Mouse (Mus musculus) hindbrain, postnatal 0 days (tissue): ENCODE data around the gene Alms1. TPM values are rescaled to one million over a fixed set of nuclear protein-coding genes. Genes with fewer than 3 reads are reported as not detected.

ENCODE experiments used
- ATAC-seq: fragments of 200-750 bp; cut with Nextera tagmentation; 2 replicates; pipeline ENCODE4 v1.8.0; 2017; ENCODE audit warnings: mild to moderate bottlenecking, moderate TSS enrichment, moderate library complexity
- DNase-seq: peaks from one replicate; pipeline ENCODE4 v3.0.0-alpha.2; 2015; ENCODE audit warnings: low spot score
- H3K27ac ChIP-seq: fragments of 300-500 bp; sonication (generic); 2 replicates; pipeline ENCODE4 v1.5.1; 2014; ENCODE audit warnings: mild to moderate bottlenecking
- H3K27me3 ChIP-seq: fragments of 300-500 bp; sonication (generic); 2 replicates; pipeline ENCODE4 v1.6.1; 2014; ENCODE audit warnings: low read length, mixed read lengths; ENCODE audit not compliant: insufficient read depth
- H3K36me3 ChIP-seq: fragments of 300-500 bp; sonication (generic); 2 replicates; pipeline ENCODE4 v1.6.1; 2014; ENCODE audit warnings: low read length, mixed read lengths; ENCODE audit not compliant: insufficient read depth
- H3K4me1 ChIP-seq: fragments of 300-500 bp; sonication (generic); 2 replicates; pipeline ENCODE4 v1.6.1; 2014; ENCODE audit warnings: antibody characterized with exemption, low read length, mixed read lengths; ENCODE audit not compliant: insufficient read depth
- H3K4me2 ChIP-seq: fragments of 300-500 bp; sonication (generic); 2 replicates; pipeline ENCODE4 v1.6.1; 2014; ENCODE audit warnings: low read depth, mild to moderate bottlenecking, low read length, moderate library complexity, mixed read lengths
- H3K4me3 ChIP-seq: fragments of 300-500 bp; sonication (generic); 2 replicates; pipeline ENCODE4 v1.5.1; 2014; ENCODE audit warnings: low read length
- H3K9ac ChIP-seq: fragments of 300-500 bp; sonication (generic); replicated peaks from 2 replicates; pipeline ENCODE4 v1.6.1; 2014; ENCODE audit warnings: mild to moderate bottlenecking, low read length, moderate library complexity, mixed read lengths
- H3K9me3 ChIP-seq: fragments of 300-500 bp; sonication (generic); 2 replicates; pipeline ENCODE4 v1.6.1; 2016; ENCODE audit warnings: low read length, mixed read lengths
- CTCF ChIP-seq: IDR thresholded peaks from 2 replicates; pipeline ENCODE4 v1.5.1; 2016; ENCODE audit warnings: antibody characterized with exemption, control low read depth, low read depth
- WGBS: fragments of 180-500 bp; shearing (Covaris S2); extraction: QIAGEN DNeasy Blood & Tissue Kit; methylation state at CpG from one replicate; pipeline ENCODE4 v1.1.7; 2014; 5-methylcytosine and 5-hydroxymethylcytosine counted together
- polyA plus RNA-seq: library from polyadenylated mRNA; unstranded; fragments of >200 nt; fragmentation: Nextera tagmentation; extraction: Ambion mirVana; gene quantifications from 2 replicates; pipeline ENCODE4 v1.2.1, GENCODE M21; 2015
- total RNA-seq: library from RNA; depleted of rRNA; stranded (reverse); fragments of >200 nt; gene quantifications from 2 replicates; pipeline ENCODE4 v1.2.3, GENCODE M21; 2014; rRNA removed

The Alms1 gene
- total RNA-seq: 12.8 and 15.5 TPM in 2 replicates
- 2.5 and 3.0 TPM in 2 replicates for polyA plus RNA-seq

GRCm38 (mm10) chr6:85587396-85588143 lies at the start of gene Alms1:
Gene Alms1, plus strand, starts transcription at chr6:85587531.
- DNase-seq (peak; percentile 98), ATAC-seq (peak; percentile 97)
- H3K36me3 ChIP-seq: no peaks in the 10 kb centered on the region
- TF ChIP-seq CTCF: no peak
- no peaks in the 10 kb centered on the region for H3K27me3 ChIP-seq
- H3K27ac ChIP-seq: peak within 1 kb of the TSS; percentile 86
- no peaks in the 10 kb centered on the region for H3K9me3 ChIP-seq
- peak within 1 kb of the TSS; percentile 85 for H3K4me3 ChIP-seq
- WGBS: 1% methylated on average over 55 of the region's 59 CpGs
- peaks cover 12% of the 10 kb centered on the region for H3K4me1 ChIP-seq
- peak within 1 kb of the TSS; percentile 80 for H3K9ac ChIP-seq
- H3K4me2 ChIP-seq: peak within 1 kb of the TSS; percentile 54

- Histone ChIP-seq H3K27ac (no peak overlapping the region), H3K4me3 (no peak overlapping the region), H3K4me1 (no peaks in the 10 kb centered on the region), H3K4me2 (no peak overlapping the region), H3K9me3 (no peaks in the 10 kb centered on the region), H3K36me3 (no peaks in the 10 kb centered on the region), H3K27me3 (no peaks in the 10 kb centered on the region), H3K9ac (no peak overlapping the region)
- ATAC-seq (no peak), DNase-seq (no peak)
- WGBS: 64% methylated on average over 10 of the region's 10 CpGs
- TF ChIP-seq CTCF: no peak
These were observed 43.8 kb upstream of the Alms1 start for GRCm38 (mm10) chr6:85543351-85544175.

- no peaks in the 10 kb centered on the region for H3K9me3 ChIP-seq
- ATAC-seq: peak; percentile 49; the same call in 1 of the 2 replicates
- H3K36me3 ChIP-seq: no peaks in the 10 kb centered on the region
- H3K27ac ChIP-seq: no peak overlapping the region
- H3K4me1 ChIP-seq: no peaks in the 10 kb centered on the region
- H3K4me3 ChIP-seq: no peak overlapping the region
- WGBS: 43% methylated on average over 13 of the region's 13 CpGs
- no peak for TF ChIP-seq CTCF
- peak; percentile 65 for DNase-seq
- H3K9ac ChIP-seq: no peak overlapping the region
- no peaks in the 10 kb centered on the region for H3K27me3 ChIP-seq
- peak overlapping the region; percentile 38 for H3K4me2 ChIP-seq
These were observed 43.0 kb upstream of the Alms1 start for GRCm38 (mm10) chr6:85544251-85544881.

GRCm38 (mm10) chr6:85547642-85548041 lies 39.7 kb upstream of the Alms1 start:
- Histone ChIP-seq H3K9me3 (no peaks in the 10 kb centered on the region), H3K9ac (no peak overlapping the region), H3K4me1 (no peaks in the 10 kb centered on the region), H3K4me3 (no peak overlapping the region), H3K27me3 (no peaks in the 10 kb centered on the region), H3K27ac (no peak overlapping the region), H3K36me3 (no peaks in the 10 kb centered on the region), H3K4me2 (no peak overlapping the region)
- DNase-seq (no peak), ATAC-seq (no peak)
- WGBS: 92% methylated on average over 5 of the region's 5 CpGs
- TF ChIP-seq CTCF: no peak

GRCm38 (mm10) chr6:85562374-85562773 lies 25.0 kb upstream of the Alms1 start:
- H3K4me1 ChIP-seq: no peaks in the 10 kb centered on the region
- DNase-seq (no peak), ATAC-seq (no peak)
- no peaks in the 10 kb centered on the region for H3K27me3 ChIP-seq
- TF ChIP-seq CTCF: peak; percentile 20; the same call in 1 of the 2 replicates
- no peak overlapping the region for H3K27ac ChIP-seq
- H3K4me3 ChIP-seq: no peak overlapping the region
- H3K9ac ChIP-seq: no peak overlapping the region
- WGBS: 36% methylated on average over 1 of the region's 1 CpGs
- no peaks in the 10 kb centered on the region for H3K9me3 ChIP-seq
- H3K4me2 ChIP-seq: no peak overlapping the region
- no peaks in the 10 kb centered on the region for H3K36me3 ChIP-seq

GRCm38 (mm10) chr6:85572816-85573215 lies 14.5 kb upstream of the Alms1 start:
- Histone ChIP-seq H3K4me2 (no peak overlapping the region), H3K9me3 (no peaks in the 10 kb centered on the region), H3K36me3 (no peaks in the 10 kb centered on the region), H3K27me3 (no peaks in the 10 kb centered on the region), H3K27ac (no peak overlapping the region), H3K4me3 (no peak overlapping the region), H3K9ac (no peak overlapping the region), H3K4me1 (no peaks in the 10 kb centered on the region)
- DNase-seq (no peak), ATAC-seq (no peak)
- WGBS: 85% methylated on average over 5 of the region's 5 CpGs
- TF ChIP-seq CTCF: no peak
